Mouse (Mus musculus) hindbrain, embryonic 10.5 days (tissue): Measurements from ENCODE around the gene Dennd5b. TPM values are rescaled to one million over a fixed set of nuclear protein-coding genes. Genes with fewer than 3 reads are reported as not detected.

ENCODE experiments used
- DNase-seq: peaks from one replicate; pipeline ENCODE4 v3.0.0-alpha.2; 2017; ENCODE audit warnings: low spot score
- H3K27ac ChIP-seq: fragments of 300-500 bp; sonication (generic); 2 replicates; pipeline ENCODE4 v1.5.1; 2016; ENCODE audit warnings: mild to moderate bottlenecking, moderate library complexity
- H3K27me3 ChIP-seq: fragments of 300-500 bp; sonication (generic); 2 replicates; pipeline ENCODE4 v1.6.1; 2016; ENCODE audit warnings: mild to moderate bottlenecking; ENCODE audit not compliant: poor library complexity, insufficient read depth, severe bottlenecking
- H3K36me3 ChIP-seq: fragments of 300-500 bp; sonication (generic); 2 replicates; pipeline ENCODE4 v1.6.1; 2016; ENCODE audit warnings: mild to moderate bottlenecking, moderate library complexity
- H3K4me1 ChIP-seq: fragments of 300-500 bp; sonication (generic); replicated peaks from 2 replicates; pipeline ENCODE4 v1.6.1; 2016; ENCODE audit warnings: mild to moderate bottlenecking
- H3K4me3 ChIP-seq: fragments of 300-500 bp; sonication (generic); 2 replicates; pipeline ENCODE4 v1.5.1; 2016; ENCODE audit warnings: mild to moderate bottlenecking, moderate library complexity
- H3K9me3 ChIP-seq: fragments of 300-500 bp; sonication (generic); 2 replicates; pipeline ENCODE4 v1.6.1; 2016; ENCODE audit warnings: mild to moderate bottlenecking, moderate library complexity
- WGBS: fragments of 180-500 bp; shearing (Covaris S2); methylation state at CpG from one replicate; pipeline ENCODE4 v1.1.7; 2016; 5-methylcytosine and 5-hydroxymethylcytosine counted together
- polyA plus RNA-seq: library from polyadenylated mRNA; unstranded; fragments of >200 nt; fragmentation: Nextera tagmentation; extraction: Ambion mirVana; gene quantifications from 2 replicates; pipeline ENCODE4 v1.2.1, GENCODE M21; 2016

Dennd5b gene
- 10.5 and 11.0 TPM in 2 replicates for polyA plus RNA-seq

GRCm38 (mm10) chr6:149101076-149101942 lies at the start of gene Dennd5b:
Gene Dennd5b (minus strand): TSS chr6:149101680.
- under 1% methylated on average over 124 of the region's 124 CpGs for WGBS
- Histone ChIP-seq H3K9me3 (no peaks in the 10 kb centered on the region), H3K27ac (peak within 1 kb of the TSS; percentile 98), H3K4me1 (peaks cover 10% of the 10 kb centered on the region; the same call in 1 of the 2 replicates), H3K27me3 (no peaks in the 10 kb centered on the region), H3K36me3 (no peaks in the 10 kb centered on the region), H3K4me3 (peak within 1 kb of the TSS; percentile 86)
- peak; percentile 81 for DNase-seq

GRCm38 (mm10) chr6:149148436-149149229 lies 47.2 kb upstream of the Dennd5b start:
- H3K27me3 ChIP-seq: no peaks in the 10 kb centered on the region
- no peaks in the 10 kb centered on the region for H3K4me1 ChIP-seq
- no peak for DNase-seq
- H3K9me3 ChIP-seq: no peaks in the 10 kb centered on the region
- H3K4me3 ChIP-seq: no peak overlapping the region
- H3K36me3 ChIP-seq: peaks cover 38% of the 10 kb centered on the region
- no peak overlapping the region for H3K27ac ChIP-seq
- whole genome bisulfite sequencing: 90% methylated on average over 7 of the region's 7 CpGs

GRCm38 (mm10) chr6:149145143-149145542 lies 43.7 kb upstream of the Dennd5b start:
- Histone ChIP-seq H3K4me3 (no peak overlapping the region), H3K27ac (no peak overlapping the region), H3K36me3 (peaks cover 26% of the 10 kb centered on the region), H3K9me3 (no peaks in the 10 kb centered on the region), H3K27me3 (no peaks in the 10 kb centered on the region), H3K4me1 (peaks cover 11% of the 10 kb centered on the region)
- DNase-seq: no peak
- WGBS: 94% methylated on average over 1 of the region's 1 CpGs

GRCm38 (mm10) chr6:149141393-149142173 lies 40.1 kb upstream of the Dennd5b start:
- Histone ChIP-seq H3K27me3 (no peaks in the 10 kb centered on the region), H3K36me3 (peaks cover 26% of the 10 kb centered on the region), H3K27ac (peak overlapping the region; percentile 86), H3K4me3 (peak overlapping the region; percentile 61), H3K9me3 (no peaks in the 10 kb centered on the region), H3K4me1 (peaks cover 11% of the 10 kb centered on the region)
- peak; percentile 89 for DNase-seq
- WGBS: 8% methylated on average over 36 of the region's 36 CpGs

- Histone ChIP-seq H3K9me3 (no peaks in the 10 kb centered on the region), H3K4me1 (peaks cover 15% of the 10 kb centered on the region), H3K4me3 (no peak within 1 kb of the TSS), H3K27ac (no peak within 1 kb of the TSS), H3K27me3 (no peaks in the 10 kb centered on the region), H3K36me3 (peaks cover 10% of the 10 kb centered on the region)
- no peak for DNase-seq
- WGBS: 86% methylated on average over 1 of the region's 1 CpGs
Measured at GRCm38 (mm10) chr6:149139471-149139870, 38.0 kb upstream of the Dennd5b start, which contains the start of gene Etfbkmt. Gene Etfbkmt (plus strand): TSS chr6:149139849.

- Histone ChIP-seq H3K4me1 (peaks cover 20% of the 10 kb centered on the region), H3K27me3 (no peaks in the 10 kb centered on the region), H3K4me3 (no peak overlapping the region), H3K36me3 (peaks cover 5% of the 10 kb centered on the region), H3K9me3 (no peaks in the 10 kb centered on the region), H3K27ac (no peak overlapping the region)
- DNase-seq: no peak
- 89% methylated on average over 3 of the region's 3 CpGs for WGBS
Measured at GRCm38 (mm10) chr6:149139011-149139410, 37.5 kb upstream of the Dennd5b start.

GRCm38 (mm10) chr6:149137936-149138335 lies 36.5 kb upstream of the Dennd5b start:
- Histone ChIP-seq H3K27me3 (no peaks in the 10 kb centered on the region), H3K4me1 (peaks cover 21% of the 10 kb centered on the region), H3K9me3 (no peaks in the 10 kb centered on the region), H3K27ac (no peak overlapping the region), H3K36me3 (peaks cover under 1% of the 10 kb centered on the region; the same call in 1 of the 2 replicates), H3K4me3 (no peak overlapping the region)
- DNase-seq: no peak
- WGBS: 72% methylated on average over 2 of the region's 2 CpGs

GRCm38 (mm10) chr6:149135631-149136030 lies 34.2 kb upstream of the Dennd5b start:
- WGBS: 85% methylated on average over 6 of the region's 6 CpGs
- Histone ChIP-seq H3K27ac (no peak overlapping the region), H3K27me3 (no peaks in the 10 kb centered on the region), H3K4me3 (no peak overlapping the region), H3K4me1 (peaks cover 17% of the 10 kb centered on the region), H3K9me3 (no peaks in the 10 kb centered on the region), H3K36me3 (no peaks in the 10 kb centered on the region)
- DNase-seq: no peak

GRCm38 (mm10) chr6:149134391-149135150 lies 33.1 kb upstream of the Dennd5b start:
- H3K27ac ChIP-seq: no peak overlapping the region
- no peaks in the 10 kb centered on the region for H3K36me3 ChIP-seq
- H3K27me3 ChIP-seq: no peaks in the 10 kb centered on the region
- H3K9me3 ChIP-seq: no peaks in the 10 kb centered on the region
- no peak for DNase-seq
- 27% methylated on average over 5 of the region's 5 CpGs for WGBS
- H3K4me3 ChIP-seq: no peak overlapping the region
- peaks cover 17% of the 10 kb centered on the region for H3K4me1 ChIP-seq

- H3K9me3 ChIP-seq: no peaks in the 10 kb centered on the region
- no peaks in the 10 kb centered on the region for H3K36me3 ChIP-seq
- H3K27ac ChIP-seq: no peak overlapping the region
- no peaks in the 10 kb centered on the region for H3K27me3 ChIP-seq
- peaks cover 17% of the 10 kb centered on the region for H3K4me1 ChIP-seq
- DNase-seq: peak; percentile 45
- 32% methylated on average over 5 of the region's 5 CpGs for WGBS
- H3K4me3 ChIP-seq: no peak overlapping the region
Measured at GRCm38 (mm10) chr6:149132311-149133077, 31.0 kb upstream of the Dennd5b start.

- Histone ChIP-seq H3K9me3 (no peaks in the 10 kb centered on the region), H3K27ac (no peak overlapping the region), H3K27me3 (no peaks in the 10 kb centered on the region), H3K36me3 (no peaks in the 10 kb centered on the region), H3K4me3 (no peak overlapping the region), H3K4me1 (peaks cover 17% of the 10 kb centered on the region)
- DNase-seq: no peak
- 15% methylated on average over 3 of the region's 3 CpGs for WGBS
Measured at GRCm38 (mm10) chr6:149131111-149131510, 29.6 kb upstream of the Dennd5b start.
